Mouse (Mus musculus): ENCODE measurements around the gene Elfn2.

- no peak for TF ChIP-seq CTCF (IDR thresholded peaks at IDR 0.05; ENCODE audit: borderline replicate concordance, extremely low read depth, insufficient read depth, insufficient read length)
- no peak for TF ChIP-seq POLR2A (IDR thresholded peaks at IDR 0.05; ENCODE audit: borderline replicate concordance, extremely low read depth, insufficient read depth, insufficient read length, poor library complexity, severe bottlenecking)
Observed at GRCm38 (mm10) chr15:78635231-78635630, 83.3 kb downstream of the Elfn2 start.

Data from brain, embryonic 14.5 days (tissue).